Mouse (Mus musculus) thymus, postnatal 36 days (tissue): Measurements from ENCODE around the gene Gramd1b.

ENCODE experiments used
- DNase-seq, 2 experiments: peaks; one replicate each; pipeline ENCODE4 v3.0.0; 2022; ENCODE audit warnings: mixed read lengths in 2 of 2

The Gramd1b gene

DNA sequence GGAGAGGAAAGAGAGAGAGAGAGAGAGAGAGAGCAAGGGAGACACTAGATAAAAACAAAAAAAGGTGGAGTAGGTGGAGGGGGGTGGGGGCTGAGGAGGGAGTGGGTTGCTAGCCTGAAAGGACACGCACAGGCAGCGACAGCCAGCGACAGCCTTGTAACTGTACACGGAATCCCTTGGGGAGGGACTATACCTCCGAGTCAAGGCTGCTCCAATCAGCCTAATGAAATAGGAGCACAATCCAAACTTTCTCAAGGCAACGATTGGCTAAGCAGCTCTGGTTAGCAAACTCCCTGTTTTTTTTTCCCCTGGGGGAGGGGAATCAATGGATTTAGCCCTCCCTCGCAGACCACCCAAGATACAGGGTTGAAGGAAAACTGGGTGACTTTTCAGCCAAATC, 75.0 kb downstream of the Gramd1b start:
- no peak for DNase-seq

DNA sequence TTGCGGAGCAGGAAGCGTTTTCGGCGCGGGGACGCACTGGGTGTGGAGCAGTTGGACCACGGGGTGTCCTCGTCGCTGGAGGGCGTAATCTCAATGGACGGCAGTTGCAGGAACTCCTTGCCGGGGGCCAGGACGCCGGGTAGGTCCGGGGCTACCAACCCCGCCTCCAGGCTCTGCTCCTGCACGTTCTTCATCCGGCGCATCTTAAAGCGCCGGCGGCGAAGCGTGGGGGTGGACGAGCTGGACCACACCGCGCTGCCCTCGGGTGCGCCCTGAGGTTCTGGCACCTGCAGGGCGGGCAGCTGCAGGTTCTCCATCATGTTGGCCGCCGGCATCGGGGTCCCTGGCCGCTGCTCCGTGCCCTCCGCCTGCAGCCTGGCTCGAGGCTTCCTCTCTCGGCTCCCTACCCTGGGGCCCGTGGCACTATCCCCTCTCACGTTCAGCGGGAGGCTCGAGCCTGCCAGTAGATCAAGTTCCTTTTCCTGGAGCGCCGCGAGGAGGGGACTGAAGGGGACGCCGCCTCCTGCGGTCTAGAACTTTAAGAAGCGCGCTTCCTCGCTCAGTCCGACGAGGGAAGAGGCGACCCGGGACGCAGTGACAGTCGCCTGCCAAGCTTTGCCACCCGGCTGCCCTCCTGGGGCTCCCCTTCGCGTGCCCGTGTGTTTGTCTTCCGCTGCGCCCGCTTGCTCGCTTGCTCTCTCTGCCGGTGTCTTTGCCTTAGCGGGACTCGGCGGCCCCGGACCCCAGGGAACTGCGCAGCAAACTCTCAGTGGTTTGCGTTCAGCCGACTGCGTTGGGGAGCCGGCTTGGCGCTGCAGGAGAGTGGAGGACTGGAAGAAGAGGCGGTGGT, 75.6 kb downstream of the Gramd1b start:
- DNase-seq: peak; percentile 81 to 83

DNA sequence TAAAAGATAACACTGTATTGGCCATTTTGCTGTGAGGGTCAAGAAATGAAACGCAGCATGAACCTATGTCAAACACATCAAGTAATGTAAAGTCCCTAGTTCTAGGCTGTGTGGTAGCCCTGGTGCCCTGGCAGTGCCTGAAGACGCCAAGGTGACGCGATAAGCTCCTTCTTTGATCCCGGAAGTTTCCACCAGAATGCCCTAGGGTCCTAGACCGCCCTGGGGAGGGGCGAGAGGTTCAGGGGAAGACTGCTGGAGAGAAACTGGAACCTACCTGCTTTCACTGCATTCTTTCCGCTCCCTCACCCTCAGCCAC, 76.2 kb downstream of the Gramd1b start:
- DNase-seq: no peak

DNA sequence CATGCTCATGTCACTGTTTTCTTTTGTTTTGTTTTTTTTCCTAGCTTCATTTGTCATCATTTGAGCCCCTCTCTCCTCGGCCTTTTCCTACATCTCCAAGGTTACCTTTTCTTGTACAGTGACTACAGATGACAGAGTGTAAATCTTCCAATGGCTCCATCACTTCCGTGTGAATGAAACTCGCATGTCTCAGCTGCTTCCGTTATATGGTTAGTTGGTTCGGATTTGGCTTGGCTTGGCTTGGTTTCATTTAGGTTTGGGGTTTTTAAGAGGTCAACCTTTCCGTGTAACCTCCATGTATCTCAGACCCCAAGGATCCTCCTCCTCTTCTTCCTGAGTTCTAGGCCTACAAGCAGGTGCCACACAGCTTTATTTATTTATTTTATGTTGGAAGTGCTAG, 77.3 kb downstream of the Gramd1b start:
- no peak for DNase-seq

DNA sequence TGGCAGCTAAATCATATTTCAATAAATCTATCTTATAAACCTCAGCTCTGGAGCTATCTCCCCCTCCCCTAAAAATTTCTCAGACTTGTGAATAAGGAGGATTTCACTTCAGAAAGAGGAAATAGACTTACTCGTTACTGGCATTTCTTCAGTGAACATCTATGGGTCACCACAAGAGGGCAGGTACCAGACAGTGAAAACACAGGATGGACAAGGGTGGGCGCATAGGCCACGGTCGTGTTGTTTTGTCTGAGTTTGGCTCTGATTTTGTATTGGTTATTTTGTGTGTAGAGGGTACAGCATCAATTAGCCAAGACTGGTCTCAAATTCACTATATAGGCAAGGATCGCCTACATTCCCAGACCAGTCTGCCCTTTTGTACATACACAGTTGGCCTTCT, 79.0 kb downstream of the Gramd1b start:
- DNase-seq: no peak

DNA sequence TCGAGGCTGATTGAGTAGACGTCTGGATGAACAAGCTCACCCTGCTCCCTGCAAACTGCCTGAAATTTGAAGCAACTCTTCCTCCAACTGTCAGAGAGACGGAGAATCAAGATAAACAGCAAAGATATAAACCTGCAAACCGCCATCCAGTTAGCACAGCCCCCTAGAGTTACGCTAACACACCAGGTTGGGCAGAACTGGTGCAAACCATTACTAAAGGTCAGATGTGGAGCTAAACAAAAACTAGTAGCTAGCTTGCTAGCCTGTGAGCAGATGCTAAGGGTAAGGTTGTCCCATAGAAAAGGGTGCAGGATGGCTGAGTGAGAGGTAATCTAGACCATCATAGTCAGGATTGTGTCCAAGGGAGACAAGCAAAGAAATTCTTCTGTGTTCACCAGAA, 80.4 kb downstream of the Gramd1b start:
- no peak for DNase-seq

DNA sequence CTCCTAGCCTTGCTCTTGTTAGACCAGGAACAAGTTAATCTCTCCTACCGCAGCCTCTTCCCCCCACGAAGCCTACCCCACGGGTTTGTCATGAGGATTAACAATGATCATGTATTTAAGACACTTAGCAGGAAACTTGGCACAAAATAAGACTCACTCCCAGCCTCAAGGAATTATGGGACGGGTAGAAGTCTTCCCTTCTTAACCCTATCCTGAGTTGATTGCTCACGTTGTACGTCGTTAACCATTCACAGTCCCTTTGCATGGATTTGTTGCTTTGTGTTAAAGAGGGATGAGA, 80.8 kb downstream of the Gramd1b start:
- no peak for DNase-seq

DNA sequence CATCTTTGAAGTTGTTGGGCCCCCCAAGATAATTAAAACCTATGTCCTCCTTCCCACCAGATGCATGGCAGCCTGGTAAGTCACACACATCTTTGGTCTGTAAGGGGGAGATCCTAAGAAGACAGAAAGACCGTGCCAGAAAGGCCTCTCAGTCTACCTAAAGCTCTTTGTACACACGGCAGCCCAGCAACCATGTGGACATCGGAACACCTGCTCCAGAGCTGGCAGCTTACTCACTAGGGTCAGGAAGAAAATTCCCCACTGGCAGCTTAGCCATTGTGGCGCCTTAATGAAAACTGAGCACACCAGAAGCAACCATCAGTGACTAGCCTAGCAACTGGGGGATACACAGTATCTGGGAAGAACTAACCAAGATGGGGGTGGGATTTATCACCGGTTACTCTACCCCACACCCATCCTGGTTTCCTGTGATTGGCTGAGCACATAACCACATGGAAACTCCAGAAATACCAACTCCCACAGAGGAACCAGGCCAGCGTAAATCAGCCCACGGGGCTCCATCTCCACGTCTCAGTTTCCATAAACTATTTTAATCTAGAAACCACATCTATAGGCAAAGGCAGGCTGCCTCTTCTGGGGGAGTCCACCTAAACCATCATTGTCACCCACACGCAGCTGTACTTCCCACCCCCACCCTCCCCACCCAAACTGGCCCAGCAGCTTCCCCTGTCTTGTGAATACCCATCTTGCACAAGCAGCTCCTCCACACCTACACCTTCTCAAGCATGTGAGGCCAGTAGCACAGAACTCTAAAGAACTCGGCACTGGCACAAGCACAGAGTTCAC, 81.4 kb downstream of the Gramd1b start:
- peak; percentile 18 to 26 for DNase-seq

DNA sequence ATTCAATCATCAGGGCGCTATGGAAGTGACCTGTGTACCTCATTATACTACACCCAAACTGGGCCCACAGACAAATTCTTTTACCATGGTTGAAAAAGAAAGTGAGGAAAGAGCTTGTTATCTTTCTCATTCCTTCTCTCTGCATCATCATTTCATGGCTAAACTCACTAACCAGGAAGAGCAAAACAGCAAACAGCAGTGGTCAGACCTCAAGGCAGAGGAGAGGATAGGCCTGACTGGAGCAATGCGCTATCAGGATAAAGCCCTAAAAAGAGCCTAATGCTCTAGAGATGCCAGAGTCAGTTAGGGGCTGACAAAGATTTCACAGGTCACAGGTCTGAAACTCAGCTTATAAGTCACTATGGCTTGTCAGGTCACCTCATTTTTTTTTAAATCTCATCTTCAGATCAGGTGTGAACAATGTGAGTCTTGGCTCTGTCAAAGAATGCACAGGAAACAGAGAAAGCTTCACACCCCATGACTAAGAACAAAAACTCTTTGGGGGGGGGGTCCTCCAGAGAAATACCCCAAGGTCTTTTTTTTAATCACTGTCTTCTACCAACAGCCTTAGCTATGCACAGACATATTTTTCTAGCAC, 82.4 kb downstream of the Gramd1b start:
- DNase-seq: no peak

DNA sequence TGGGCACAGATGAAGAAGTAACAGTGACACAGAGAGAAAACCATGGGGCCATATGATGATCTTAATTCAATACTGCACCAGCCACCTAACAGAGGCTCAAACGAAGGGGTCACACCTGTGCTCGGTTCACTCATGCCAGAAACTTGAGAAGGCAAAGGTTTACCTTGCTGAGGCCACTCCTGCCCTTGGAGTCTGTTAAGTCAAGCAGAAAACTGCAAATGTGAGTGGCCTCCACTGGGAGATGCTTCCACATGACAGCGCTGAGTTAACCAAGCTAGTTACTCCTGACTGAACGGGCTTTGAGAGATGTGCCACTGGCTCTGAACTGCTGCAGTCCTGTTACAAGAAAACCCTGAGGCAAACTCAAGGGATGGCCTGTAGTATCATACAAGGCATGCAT, 83.9 kb downstream of the Gramd1b start:
- DNase-seq: no peak

DNA sequence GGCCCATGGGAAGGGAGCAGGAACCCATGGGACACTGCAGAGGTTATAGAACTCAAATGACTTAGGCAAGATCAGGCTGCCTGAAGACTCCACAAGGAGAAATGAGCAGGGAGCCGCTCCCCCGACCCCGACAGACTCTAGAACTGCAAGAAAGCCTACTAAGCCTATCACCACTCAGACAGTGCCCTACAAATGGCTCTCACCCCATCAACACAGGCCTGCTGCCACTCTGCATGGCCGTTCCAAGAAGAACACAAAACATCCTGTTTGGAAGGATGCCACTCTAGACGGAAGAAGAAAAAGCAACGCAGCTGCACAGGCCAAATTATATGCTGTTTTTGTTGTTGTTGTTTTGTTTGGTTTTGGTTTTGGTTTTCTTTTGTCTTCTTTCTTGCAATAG, 86.2 kb downstream of the Gramd1b start:
- no peak for DNase-seq

DNA sequence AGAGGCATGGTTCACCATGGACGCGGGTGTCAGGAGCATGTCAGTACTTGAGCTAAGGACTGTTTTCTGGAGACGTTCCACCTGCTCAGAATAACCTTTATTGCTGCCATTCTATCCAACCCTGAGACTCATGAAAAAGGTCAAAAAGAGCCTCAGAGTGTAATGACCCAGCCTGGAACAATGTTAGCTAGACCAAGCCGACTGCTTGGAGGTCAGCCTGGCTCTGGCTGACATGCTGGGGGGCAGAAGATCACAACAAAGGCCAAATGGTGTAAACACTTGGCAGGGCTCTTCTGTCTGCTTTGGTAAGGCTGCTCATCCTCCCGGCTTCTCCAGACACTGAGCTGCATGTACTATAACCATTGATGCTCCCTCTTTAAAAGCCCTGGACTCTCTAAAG, 88.4 kb downstream of the Gramd1b start:
- no peak for DNase-seq

DNA sequence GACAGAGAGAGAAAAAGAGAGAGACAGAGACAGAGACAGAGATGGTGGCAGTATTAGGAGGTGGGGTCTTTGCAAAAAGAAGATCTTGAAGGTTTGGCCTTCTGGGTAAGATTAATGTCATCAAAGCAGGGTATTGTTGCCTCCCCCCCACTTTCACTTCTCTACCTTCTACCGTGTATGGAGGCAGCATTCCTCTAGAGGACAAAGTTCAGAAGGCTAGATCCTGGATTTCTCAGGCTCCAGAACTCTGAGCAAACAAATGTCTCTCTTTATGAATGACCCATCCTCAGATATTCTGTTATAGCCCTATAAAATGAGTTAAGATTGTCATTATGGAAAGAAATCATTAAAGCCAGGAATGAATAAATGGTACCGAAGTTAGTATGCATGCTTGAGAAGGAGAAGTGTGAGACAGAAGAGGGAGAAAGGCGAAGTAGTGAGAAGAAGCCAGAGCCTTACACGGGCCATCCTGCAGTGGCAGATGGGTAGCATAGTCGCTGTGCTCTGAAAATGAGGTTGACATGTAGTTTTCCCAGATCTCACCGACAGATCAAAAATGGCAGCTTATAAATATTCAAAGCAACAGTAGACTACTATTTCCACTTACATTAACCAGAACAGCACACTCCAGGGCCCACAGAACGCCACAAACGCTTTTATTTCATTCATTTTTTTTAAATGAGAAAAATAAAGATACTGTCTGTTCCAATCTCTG, 91.1 kb downstream of the Gramd1b start:
- DNase-seq: no peak

DNA sequence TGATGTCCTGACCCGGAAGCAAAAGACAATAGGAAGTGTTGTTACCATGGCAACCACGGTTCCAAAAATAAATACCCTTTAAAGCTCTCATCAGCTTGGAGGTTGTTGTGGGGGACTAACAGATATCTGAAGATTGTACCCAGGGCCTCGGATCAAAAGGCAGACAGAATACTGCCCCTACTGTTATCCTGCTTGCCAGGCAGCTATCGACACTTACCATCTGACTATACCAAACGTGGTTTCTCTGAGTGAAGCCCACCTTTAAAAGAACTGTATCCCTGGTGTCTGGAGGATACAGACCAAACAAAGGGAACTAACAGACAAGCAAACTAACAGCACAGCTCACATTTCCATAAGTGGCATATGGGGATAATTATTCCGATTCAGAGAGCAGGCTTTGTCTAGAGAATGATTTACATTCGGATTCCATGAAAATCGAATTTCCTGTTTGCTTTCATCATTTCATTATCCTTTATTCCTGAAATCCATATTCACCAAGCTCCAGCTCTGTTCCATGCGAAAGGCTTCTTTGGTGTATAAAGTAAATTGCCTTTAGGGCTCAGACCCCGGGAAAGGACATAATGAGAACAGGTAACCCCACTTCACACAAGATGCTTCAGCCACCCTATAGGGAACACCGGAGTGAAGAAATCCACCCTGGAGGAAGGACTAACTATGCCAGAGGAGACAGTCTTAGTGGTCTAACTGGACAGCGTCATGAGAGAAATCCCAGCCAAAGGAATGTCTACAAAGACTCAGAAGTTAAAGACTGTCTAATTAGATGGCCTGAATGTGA, 92.3 kb downstream of the Gramd1b start:
- no peak for DNase-seq

DNA sequence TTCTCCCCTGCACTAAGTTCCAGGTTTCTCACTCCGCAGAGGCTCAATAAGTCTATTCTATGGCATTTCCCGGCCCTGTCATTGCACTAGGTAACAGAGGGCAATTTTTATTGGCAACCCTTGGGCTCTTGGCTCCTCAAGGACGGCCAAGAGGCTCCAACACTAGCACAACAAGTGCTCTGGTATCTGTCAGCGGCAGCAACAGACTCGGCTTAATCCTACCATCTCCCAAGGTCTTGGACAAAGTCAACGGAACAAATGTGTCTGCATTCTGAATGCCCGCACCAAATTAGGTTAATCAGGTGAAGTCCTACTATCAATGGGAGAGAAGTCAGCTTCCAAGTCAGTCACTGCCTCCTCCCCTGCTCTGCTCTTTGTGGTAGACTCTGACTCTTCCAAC, 93.3 kb downstream of the Gramd1b start:
- no peak for DNase-seq

DNA sequence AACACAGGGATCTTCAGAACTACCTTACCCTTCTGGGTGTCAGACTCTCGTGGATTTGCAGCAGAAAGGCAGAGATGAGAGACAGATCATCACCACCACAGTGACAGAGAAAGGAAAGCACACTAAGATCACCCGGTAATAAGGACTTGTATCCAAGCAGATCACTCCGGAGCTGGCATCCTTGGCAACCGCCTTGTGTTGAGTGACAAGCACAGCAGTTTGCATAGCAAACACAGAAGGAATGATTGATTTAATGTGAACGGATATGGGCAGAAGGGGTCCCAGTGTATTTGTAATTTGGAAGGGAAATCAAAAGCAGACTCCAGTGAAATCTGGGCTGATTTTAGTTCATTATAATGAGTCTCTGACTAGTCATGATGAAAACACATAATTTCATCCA, 97.9 kb downstream of the Gramd1b start:
- DNase-seq: no peak

DNA sequence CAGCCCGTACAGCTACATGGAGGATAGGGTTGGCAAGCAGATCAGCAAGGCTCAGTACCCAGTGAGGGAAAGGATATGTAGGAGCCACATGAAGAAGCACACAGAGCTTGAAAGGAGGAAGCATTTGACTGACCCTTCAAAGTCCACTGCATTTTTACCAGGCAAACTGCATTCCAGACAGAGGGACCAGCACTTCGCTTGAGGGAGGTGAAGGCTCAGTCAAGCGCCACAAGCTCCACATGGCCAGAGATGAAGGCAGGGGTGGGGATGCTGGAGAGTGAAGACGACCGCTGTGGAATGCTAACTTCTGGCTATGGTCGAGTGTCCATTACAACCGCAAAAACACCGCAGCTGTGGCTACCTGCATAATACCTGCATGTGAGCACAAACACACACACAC, 100.2 kb downstream of the Gramd1b start:
- no peak for DNase-seq

DNA sequence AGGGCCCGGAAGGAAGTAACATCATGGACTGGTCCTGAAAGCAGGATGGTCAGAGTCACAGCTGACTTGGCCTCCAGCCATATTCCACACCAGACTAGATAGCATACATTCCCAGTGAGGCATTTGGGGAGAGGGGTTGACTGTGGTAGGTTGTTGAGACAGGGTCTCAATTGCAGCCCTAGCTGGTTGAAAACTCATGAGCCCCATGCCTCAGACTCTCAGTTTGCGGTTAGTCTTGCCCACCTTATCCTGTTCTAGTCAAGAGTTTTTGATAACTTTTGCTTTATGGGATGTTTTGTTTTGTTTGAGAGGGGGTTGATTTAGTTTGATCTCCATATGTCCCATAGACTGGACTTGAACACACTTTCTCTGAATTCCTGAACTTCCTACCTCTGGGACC, 103.5 kb downstream of the Gramd1b start:
- no peak for DNase-seq

DNA sequence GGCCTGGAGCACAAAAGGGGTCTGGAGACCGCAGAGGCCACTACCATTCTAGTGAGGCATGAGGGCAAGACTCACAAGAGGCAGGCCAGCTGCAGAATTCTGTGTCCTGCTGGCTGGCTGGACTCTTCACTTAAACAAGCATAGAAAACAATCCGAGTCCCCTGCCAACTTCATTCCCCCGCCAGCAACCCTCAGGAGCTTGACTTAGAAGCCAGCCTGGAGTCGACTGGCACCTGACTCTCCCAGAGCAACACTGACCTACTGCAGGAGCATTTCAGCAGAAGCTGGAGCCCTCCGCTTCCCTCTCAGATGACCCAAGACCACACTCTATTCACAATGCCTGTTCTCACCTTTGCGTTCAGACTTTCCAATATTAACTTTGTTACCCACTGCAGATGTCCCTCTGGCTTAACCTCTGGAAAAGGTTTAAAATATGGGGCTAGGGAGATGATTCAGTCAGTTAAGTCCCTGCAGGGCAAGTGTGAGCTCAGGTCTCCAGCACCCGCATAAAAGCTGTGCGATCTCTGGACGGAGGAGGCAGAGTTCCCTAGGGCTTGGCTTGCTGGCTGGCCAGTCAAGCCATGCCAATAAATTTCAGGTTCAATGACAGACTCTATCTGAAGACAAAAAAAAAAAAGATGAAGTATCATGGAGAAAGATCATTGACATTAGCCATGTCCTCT, 104.8 kb downstream of the Gramd1b start:
- DNase-seq: no peak

DNA sequence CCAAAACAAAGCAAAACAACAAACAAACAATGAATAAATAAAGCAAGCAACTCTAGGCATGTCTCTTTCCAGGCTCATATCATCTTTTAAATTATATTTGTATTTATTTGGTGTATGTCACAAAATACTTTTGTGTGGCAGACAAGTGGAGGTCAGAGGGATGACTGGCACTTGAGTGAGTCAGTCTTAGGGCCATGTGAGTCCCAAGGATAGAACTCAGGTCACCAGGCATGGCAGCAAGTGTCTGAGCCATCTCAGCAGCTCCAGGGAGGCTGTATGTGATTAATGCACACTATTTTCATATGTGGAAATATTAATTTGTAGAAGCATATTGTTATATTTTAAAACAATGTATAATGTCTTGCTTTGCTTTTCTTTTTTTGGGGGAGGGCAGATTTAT, 106.3 kb downstream of the Gramd1b start:
- DNase-seq: no peak

DNA sequence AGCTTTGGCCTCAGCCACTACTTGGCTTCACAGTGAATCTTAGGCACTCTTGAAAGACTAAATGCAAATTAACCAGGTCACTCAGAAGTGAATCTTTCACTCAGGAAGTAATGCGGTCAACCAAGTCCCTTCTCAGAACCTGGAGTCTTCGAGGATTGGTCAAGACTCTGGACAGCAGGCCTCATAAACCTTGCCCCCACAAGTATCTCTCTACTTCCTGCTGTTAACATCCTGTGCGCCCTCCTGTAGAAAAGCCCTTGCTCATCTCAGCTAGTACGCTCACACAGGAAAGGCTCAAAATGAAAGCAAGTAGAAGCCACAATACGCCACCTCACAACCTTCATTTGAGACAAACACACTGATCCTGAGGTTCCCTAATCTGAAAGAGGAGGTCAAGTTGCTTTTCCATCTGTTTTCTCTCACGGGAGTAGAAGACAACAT, 107.7 kb downstream of the Gramd1b start:
- DNase-seq: peak; percentile 28 to 32
